Mouse (Mus musculus): ENCODE measurements around the gene Diras1. TPM values are rescaled to one million over a fixed set of nuclear protein-coding genes. Genes with fewer than 3 reads are reported as not detected.

Diras1 gene
- polyA plus RNA-seq, 1 experiment = 0.38 TPM

- H3K36me3 ChIP-seq (ENCODE audit: control insufficient read depth, insufficient read depth, low read length) = peaks cover 11% of the 10 kb centered on the region
- H3K27me3 ChIP-seq (ENCODE audit: control insufficient read depth, insufficient read depth, low read length) = peaks cover 15% of the 10 kb centered on the region
- TF ChIP-seq POLR2A (IDR thresholded peaks at IDR 0.05; ENCODE audit: low read depth, low read length) (no peak), CTCF (IDR thresholded peaks at IDR 0.05; ENCODE audit: extremely low read depth, insufficient read length, insufficient replicate concordance, low read depth, low read length) (no peak)
- peaks cover 2% of the 10 kb centered on the region; the same call in 1 of the 2 replicates for H3K4me1 ChIP-seq (ENCODE audit: control insufficient read depth, insufficient read depth, insufficient read length, low read length)
- no peak overlapping the region for H3K4me3 ChIP-seq (ENCODE audit: low read depth, low read length)
- no peak overlapping the region for H3K27ac ChIP-seq (ENCODE audit: insufficient read depth, low read depth, low read length)
These were observed 2.8 kb upstream of the Diras1 start for GRCm38 (mm10) chr10:81028219-81028618.

- 47% methylated on average over 4 of the region's 4 CpGs for WGBS
- TF ChIP-seq CTCF (IDR thresholded peaks at IDR 0.05; ENCODE audit: extremely low read depth, insufficient read length, insufficient replicate concordance, low read depth, low read length) (no peak), POLR2A (IDR thresholded peaks at IDR 0.05; ENCODE audit: low read depth, low read length) (no peak)
- H3K4me1 ChIP-seq (ENCODE audit: control insufficient read depth, insufficient read depth, insufficient read length, low read length) = peaks cover 2% of the 10 kb centered on the region; the same call in 1 of the 2 replicates
- H3K36me3 ChIP-seq (ENCODE audit: control insufficient read depth, insufficient read depth, low read length) = peaks cover 10% of the 10 kb centered on the region
- no peak overlapping the region for H3K27ac ChIP-seq (ENCODE audit: insufficient read depth, low read depth, low read length)
- no peak overlapping the region for H3K4me3 ChIP-seq (ENCODE audit: low read depth, low read length)
- peaks cover 20% of the 10 kb centered on the region for H3K27me3 ChIP-seq (ENCODE audit: control insufficient read depth, insufficient read depth, low read length)
These were observed 1.9 kb upstream of the Diras1 start for GRCm38 (mm10) chr10:81027331-81027730.

GRCm38 (mm10) chr10:81026857-81027256 is 1.4 kb upstream of the Diras1 start:
- WGBS = 90% methylated on average over 5 of the region's 5 CpGs
- peaks cover 23% of the 10 kb centered on the region for H3K27me3 ChIP-seq (ENCODE audit: control insufficient read depth, insufficient read depth, low read length)
- no peak for TF ChIP-seq POLR2A (IDR thresholded peaks at IDR 0.05; ENCODE audit: low read depth, low read length)
- no peak for TF ChIP-seq CTCF (IDR thresholded peaks at IDR 0.05; ENCODE audit: extremely low read depth, insufficient read length, insufficient replicate concordance, low read depth, low read length)
- H3K36me3 ChIP-seq (ENCODE audit: control insufficient read depth, insufficient read depth, low read length) = peaks cover 10% of the 10 kb centered on the region
- peaks cover 2% of the 10 kb centered on the region; the same call in 1 of the 2 replicates for H3K4me1 ChIP-seq (ENCODE audit: control insufficient read depth, insufficient read depth, insufficient read length, low read length)
- no peak overlapping the region for H3K4me3 ChIP-seq (ENCODE audit: low read depth, low read length)
- no peak overlapping the region for H3K27ac ChIP-seq (ENCODE audit: insufficient read depth, low read depth, low read length)

GRCm38 (mm10) chr10:81025047-81025621 is 328 bp downstream of the Diras1 start:
- H3K27me3 ChIP-seq (ENCODE audit: control insufficient read depth, insufficient read depth, low read length) = peaks cover 23% of the 10 kb centered on the region
- TF ChIP-seq POLR2A (IDR thresholded peaks at IDR 0.05; ENCODE audit: low read depth, low read length) (no peak), CTCF (IDR thresholded peaks at IDR 0.05; ENCODE audit: extremely low read depth, insufficient read length, insufficient replicate concordance, low read depth, low read length) (no peak)
- H3K4me1 ChIP-seq (ENCODE audit: control insufficient read depth, insufficient read depth, insufficient read length, low read length) = peaks cover 2% of the 10 kb centered on the region; the same call in 1 of the 2 replicates
- WGBS = 3% methylated on average over 36 of the region's 43 CpGs
- peak overlapping the region; percentile 40 for H3K4me3 ChIP-seq (ENCODE audit: low read depth, low read length)
- no peaks in the 10 kb centered on the region for H3K36me3 ChIP-seq (ENCODE audit: control insufficient read depth, insufficient read depth, low read length)
- H3K27ac ChIP-seq (ENCODE audit: insufficient read depth, low read depth, low read length) = no peak overlapping the region

- 67% methylated on average over 5 of the region's 5 CpGs for WGBS
These were observed 1.0 kb downstream of the Diras1 start for GRCm38 (mm10) chr10:81024346-81024937.

GRCm38 (mm10) chr10:81022744-81023143 is 2.7 kb downstream of the Diras1 start:
- Histone ChIP-seq H3K4me3 (ENCODE audit: low read depth, low read length) (no peak overlapping the region), H3K27ac (ENCODE audit: insufficient read depth, low read depth, low read length) (no peak overlapping the region), H3K27me3 (ENCODE audit: control insufficient read depth, insufficient read depth, low read length) (peaks cover 23% of the 10 kb centered on the region), H3K4me1 (ENCODE audit: control insufficient read depth, insufficient read depth, insufficient read length, low read length) (peaks cover 2% of the 10 kb centered on the region; the same call in 1 of the 2 replicates), H3K36me3 (ENCODE audit: control insufficient read depth, insufficient read depth, low read length) (no peaks in the 10 kb centered on the region)
- no peak for TF ChIP-seq POLR2A (IDR thresholded peaks at IDR 0.05; ENCODE audit: low read depth, low read length)
- TF ChIP-seq CTCF (IDR thresholded peaks at IDR 0.05; ENCODE audit: extremely low read depth, insufficient read length, insufficient replicate concordance, low read depth, low read length) = no peak
- WGBS = 57% methylated on average over 8 of the region's 8 CpGs

More at GRCm38 (mm10) chr10:81024346-81024937, 1.0 kb downstream of the Diras1 start:
- no peak overlapping the region for H3K4me3 ChIP-seq (ENCODE audit: low read depth, low read length)
- H3K27me3 ChIP-seq (ENCODE audit: control insufficient read depth, insufficient read depth, low read length) = peaks cover 23% of the 10 kb centered on the region
- no peak for TF ChIP-seq CTCF (IDR thresholded peaks at IDR 0.05; ENCODE audit: extremely low read depth, insufficient read length, insufficient replicate concordance, low read depth, low read length)
- peaks cover 2% of the 10 kb centered on the region; the same call in 1 of the 2 replicates for H3K4me1 ChIP-seq (ENCODE audit: control insufficient read depth, insufficient read depth, insufficient read length, low read length)
- H3K27ac ChIP-seq (ENCODE audit: insufficient read depth, low read depth, low read length) = no peak overlapping the region
- H3K36me3 ChIP-seq (ENCODE audit: control insufficient read depth, insufficient read depth, low read length) = no peaks in the 10 kb centered on the region

- no peaks in the 10 kb centered on the region for H3K36me3 ChIP-seq (ENCODE audit: control insufficient read depth, insufficient read depth, low read length)
- no peak overlapping the region for H3K4me3 ChIP-seq (ENCODE audit: low read depth, low read length)
- H3K4me1 ChIP-seq (ENCODE audit: control insufficient read depth, insufficient read depth, insufficient read length, low read length) = peaks cover 2% of the 10 kb centered on the region; the same call in 1 of the 2 replicates
- H3K27me3 ChIP-seq (ENCODE audit: control insufficient read depth, insufficient read depth, low read length) = peaks cover 23% of the 10 kb centered on the region
- no peak overlapping the region for H3K27ac ChIP-seq (ENCODE audit: insufficient read depth, low read depth, low read length)
- WGBS = 7% methylated on average over 25 of the region's 26 CpGs
- TF ChIP-seq CTCF (IDR thresholded peaks at IDR 0.05; ENCODE audit: extremely low read depth, insufficient read length, insufficient replicate concordance, low read depth, low read length) = no peak
- TF ChIP-seq POLR2A (IDR thresholded peaks at IDR 0.05; ENCODE audit: low read depth, low read length) = no peak
These were observed 3.8 kb downstream of the Diras1 start for GRCm38 (mm10) chr10:81021547-81022110.

All from small intestine, adult 2 months (tissue).